Mouse (Mus musculus): ENCODE data around the gene Rtl4.

The Rtl4 gene

DNA sequence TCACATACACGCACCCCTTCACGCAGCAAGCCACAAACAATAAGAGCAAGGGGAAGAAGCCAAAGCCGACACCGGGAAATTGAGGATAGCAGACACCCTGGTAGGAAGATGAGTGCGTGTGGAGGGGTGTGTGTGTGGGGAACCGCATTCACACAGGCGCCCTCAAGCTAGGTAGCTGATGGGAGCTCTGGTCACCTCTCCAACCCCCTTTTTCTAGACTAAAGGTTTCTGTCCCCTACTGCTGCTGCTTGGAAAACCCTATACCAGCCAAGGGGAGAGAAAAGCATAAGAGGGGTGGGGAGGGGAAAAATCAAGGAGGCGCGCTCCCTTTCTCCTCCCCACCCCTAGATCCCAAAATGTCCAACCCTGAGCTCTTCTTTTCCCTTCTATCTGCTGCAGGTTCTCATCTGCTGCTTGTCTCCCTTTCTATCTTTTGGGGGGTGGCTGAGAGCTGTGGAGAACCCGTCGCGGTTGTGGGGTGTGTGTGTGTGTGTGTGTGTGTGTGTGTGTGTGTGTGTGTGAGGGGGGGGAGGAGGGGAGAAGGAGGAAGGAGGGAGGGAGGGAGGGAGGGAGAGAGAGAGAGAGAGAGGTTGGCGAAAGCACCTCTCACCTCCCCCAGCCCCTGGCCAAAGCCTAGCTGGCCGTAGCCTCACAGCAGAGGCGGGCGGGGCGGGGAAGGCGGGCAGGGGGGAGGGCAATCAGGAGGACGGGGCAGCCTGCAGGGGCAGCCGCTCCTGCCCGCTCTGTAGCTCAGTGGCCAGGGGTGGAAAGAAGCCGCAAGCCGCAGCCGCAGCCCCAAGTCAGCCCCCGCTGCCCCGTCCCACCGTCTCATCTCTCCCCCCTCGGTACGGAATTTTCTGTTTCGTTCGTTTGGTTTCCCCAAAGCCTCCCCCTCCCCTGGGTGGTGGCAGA is at the start of gene Rtl4:
Rtl4 (plus strand) TSS at position 701 of the 912 bp plus-strand sequence.
- DNase-seq (ENCODE audit: low spot score) = no peak

DNA sequence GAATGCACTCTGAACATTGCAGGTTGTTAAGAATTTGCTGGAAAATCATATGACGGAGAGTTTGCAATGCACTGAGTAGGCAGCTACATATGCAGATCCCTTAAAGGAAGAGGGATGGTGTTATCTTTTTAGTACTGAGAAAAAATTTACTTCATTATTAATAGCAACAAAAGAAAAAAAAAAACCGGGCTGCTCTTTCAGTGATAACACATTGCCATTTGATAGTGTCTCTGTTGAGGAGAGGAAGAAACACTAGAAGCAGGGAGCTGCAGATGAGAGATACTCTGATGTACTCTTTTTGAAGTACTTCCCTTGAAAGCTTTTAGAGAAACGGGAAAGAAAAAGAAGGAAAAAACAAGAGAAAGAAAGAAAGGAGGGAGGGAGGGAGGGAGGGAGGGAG is 44.0 kb upstream of the Rtl4 start:
- DNase-seq (ENCODE audit: low spot score) = no peak

DNA sequence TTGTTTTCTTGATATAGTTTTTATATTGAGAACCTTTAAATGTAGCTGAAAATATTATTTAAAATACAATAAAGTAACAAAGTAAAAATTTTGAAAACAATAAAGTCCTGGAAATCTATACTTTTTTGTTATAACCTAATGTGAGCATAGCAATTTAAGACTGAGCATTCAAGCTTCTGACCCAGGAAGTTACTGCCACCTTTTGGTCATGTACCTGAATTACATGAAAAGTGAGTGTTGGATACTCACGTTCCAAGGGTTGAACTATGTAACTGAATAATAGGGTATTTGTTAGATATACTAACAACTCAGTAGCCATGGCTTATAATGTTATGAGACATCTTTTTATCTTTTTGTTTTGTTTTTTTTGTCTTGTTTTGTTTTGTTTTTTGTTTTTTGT is 43.3 kb upstream of the Rtl4 start:
- DNase-seq (ENCODE audit: low spot score) = no peak

DNA sequence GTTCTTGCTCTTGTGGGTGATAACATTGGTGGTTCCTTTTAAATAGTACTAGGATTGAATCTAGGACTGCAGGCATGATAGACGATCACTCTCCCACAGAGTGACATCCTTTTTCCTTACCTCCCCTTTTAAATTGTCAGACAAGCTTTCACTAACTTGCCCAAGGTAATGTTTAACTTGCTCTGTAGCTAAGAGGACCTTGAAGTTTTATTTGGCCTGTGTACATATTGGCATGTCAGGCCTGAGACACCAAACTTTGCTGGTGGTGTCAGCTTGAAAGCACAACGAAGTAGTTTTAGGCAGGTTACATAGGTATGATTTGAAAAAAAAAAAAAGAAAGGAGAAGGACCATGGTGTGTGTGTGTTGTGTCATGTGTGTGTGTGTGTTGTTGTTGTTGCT is 36.5 kb upstream of the Rtl4 start:
- no peak for DNase-seq (ENCODE audit: low spot score)

DNA sequence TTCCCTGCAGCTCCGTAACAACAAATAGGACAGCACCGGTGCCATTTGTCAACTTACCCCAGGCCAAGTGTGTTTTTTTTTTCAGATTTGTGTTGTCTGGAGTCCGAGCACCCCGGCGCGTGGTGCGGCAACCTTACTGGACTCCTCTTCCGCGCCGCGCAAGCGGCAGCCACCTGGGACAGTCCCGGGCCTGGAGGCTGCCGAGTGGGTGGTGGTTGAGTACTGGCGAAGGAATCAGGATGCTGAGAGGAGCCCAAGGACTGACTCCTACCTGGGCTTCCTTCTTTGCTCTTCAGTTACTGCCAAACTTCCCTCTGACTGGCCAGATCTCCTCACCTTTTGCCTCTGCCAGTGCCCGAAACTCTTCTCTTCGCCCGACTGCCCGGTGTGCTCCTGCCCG is 965 bp upstream of the Rtl4 start:
- no peak for DNase-seq (ENCODE audit: low spot score)

DNA sequence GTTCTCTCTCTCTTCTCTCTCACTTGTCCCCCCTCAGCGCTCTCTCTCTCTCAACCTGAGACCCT is 733 bp upstream of the Rtl4 start, which contains the start of gene Trpc5:
Trpc5 (minus strand) TSS at position 39 of the 65 bp plus-strand sequence.
- DNase-seq (ENCODE audit: low spot score) = no peak

DNA sequence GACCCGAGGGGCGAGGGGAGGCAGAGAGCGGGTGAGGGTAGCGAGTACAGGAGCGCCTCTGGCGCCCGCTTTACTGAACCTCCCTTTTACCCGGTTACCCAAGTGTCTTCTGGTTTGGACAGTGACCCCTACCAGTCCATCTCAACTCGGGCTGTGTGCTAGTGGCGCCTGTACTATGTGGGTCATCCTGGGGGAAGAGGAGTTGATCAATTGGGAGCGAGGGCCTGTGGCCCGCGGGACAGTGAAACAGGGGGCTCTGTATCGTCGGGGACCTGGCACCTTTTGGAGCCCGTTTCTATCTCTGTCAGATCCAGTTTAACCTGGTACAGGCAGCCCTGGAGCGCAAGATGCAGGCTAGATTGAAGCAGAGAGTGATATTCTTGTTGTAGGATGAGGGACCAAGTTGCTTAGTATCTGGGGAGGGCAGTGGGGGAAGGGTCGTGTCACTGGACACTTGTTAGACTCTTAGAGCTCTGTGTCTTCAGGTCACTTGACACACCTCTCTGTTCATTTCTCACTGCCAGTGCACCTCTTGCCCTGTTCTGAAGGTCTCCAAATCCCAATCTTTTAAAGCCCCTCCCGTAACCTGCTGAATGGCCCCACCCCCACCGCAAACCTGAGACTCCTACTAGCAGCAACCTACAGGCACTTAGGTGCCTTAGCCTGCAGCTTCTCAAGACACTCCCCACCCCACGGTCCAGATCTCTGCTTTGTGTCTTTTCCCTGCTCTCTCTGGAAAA is 582 bp downstream of the Rtl4 start:
- no peak for DNase-seq (ENCODE audit: low spot score)

DNA sequence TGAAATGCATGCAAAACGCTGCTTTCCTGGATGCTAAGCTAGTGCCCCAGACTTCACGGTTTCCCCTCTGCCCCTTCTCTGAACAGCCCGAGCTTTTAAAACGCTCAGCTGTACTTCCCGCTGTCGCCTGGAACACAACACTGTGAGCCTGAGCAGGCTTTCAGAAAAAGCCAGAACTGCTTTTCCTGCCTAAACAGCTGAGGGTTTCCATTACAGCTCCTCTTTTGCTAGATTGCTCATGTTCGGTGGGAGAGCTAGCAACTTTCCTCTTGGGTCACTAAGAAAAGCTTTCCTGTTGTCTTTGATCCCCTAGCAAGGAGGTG is 1.1 kb downstream of the Rtl4 start:
- no peak for DNase-seq (ENCODE audit: low spot score)

DNA sequence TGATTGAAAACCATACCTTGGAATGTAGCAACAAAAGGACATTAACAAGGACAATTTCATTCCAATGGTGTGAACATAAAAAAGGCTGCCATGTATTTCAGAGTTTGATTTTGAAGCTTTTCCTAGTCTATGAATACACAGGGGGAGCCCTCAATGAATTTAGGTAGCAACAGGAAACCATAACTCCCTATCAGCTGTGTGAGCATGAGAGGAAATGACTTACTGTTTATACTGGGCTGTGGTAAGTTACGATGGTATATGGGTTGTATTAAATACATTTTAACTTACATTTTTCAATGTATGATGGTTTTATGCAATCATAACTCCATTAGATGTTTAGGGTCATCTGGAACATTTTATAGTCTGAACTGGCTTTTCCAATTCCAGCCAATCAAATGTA is 27.6 kb downstream of the Rtl4 start:
- DNase-seq (ENCODE audit: low spot score) = no peak

DNA sequence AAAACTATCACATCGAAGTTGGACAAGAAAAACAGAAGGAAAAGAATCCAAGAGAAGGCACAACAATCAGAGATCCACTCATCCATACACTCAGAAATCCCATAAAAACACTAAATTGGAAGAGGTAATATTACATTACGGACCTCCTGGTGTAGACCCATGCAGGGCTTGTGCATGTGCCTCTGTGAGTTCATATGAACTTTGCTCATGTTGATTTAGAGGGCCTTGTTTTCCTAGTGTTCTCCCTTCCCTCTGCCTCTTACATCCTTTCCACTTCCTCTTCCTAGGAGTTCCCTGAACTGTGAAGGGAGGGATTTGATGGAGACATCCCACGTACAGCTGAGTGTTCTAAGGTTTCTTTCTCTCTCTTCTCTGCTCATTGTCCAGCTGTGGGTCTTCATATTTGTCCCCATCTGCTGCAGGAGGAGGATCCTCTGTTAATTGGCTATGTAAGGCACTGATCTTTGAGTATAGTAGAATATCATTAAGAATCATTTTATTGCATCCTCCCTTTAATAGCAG is 58.9 kb downstream of the Rtl4 start:
- no peak for DNase-seq (ENCODE audit: low spot score)

DNA sequence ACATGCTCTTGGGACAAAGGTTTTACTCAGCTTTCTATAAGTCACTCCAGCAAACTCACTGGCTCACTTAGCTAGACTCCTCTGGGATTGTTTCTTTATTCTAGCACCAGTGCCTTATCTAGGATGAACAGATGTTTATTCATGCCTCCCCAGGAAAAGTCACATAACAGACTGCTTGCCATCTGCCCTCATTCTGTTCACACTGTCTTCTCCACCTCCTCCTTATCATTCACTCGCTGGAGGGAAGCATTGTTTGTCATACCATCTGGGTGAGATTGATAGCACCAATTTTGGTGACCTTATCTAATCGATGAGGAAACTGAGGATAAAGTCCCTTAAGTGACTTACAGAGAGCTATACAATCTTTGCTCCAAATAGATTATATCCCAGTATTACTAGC is 298.3 kb downstream of the Rtl4 start:
- no peak for DNase-seq (ENCODE audit: low spot score)

DNA sequence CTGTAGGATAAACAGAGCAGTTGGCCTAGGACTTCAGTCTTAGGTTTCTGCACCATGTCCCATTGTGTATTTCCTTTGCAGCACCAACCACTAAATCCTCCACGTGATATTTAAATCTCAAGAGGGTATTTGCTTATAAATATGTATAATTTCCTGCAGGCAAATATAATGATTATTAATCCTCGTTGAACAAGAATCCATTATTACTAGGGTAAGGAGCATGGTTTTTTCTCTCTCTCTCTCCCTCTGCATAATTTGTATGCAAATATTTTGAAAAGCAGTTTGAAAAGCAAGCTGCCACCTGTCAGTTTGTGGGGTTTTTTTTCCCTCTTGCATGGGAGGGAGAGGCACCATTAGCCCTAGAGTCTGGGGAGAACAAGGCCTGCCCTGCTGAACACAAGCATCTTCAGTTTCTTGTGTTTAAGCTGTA is 376.8 kb downstream of the Rtl4 start:
- DNase-seq (ENCODE audit: low spot score) = no peak

DNA sequence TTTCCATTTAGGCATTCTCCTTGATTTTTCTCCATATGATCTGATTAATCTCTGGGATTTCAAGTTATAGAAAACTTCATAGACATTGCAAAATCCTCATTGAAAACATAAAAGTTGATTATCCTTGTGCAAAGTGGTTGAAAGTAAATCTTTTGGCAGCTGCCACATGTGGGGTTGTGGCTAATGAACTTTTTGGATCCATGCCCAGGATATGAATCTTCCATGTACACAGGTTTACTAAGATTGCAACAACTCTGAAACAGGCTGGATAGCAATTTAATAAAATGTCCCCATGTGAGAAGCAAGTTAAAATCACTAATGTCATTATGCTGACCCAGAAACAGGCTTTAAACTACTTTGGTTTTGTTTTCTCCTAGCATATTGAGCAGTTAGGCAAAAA is 401.1 kb downstream of the Rtl4 start:
- DNase-seq (ENCODE audit: low spot score) = no peak

DNA sequence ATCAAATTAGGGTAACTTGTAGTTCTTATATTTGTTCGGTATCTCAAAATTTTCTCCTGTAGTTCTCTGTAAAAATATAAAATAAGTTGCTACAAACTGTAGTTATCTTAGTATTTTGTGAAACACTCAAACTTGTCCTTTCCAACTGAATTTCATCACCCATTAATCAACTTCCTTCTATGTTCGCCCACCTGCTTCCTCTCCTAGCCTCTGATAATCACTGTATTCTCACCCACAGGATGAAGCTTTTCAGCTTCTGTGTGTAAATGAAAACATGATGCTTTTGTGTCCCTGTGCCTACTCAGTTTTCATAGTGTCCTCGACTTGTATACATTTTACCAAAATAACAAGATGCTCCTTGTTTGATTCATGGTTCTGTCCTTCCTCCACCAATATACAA is 401.7 kb downstream of the Rtl4 start:
- no peak for DNase-seq (ENCODE audit: low spot score)

DNA sequence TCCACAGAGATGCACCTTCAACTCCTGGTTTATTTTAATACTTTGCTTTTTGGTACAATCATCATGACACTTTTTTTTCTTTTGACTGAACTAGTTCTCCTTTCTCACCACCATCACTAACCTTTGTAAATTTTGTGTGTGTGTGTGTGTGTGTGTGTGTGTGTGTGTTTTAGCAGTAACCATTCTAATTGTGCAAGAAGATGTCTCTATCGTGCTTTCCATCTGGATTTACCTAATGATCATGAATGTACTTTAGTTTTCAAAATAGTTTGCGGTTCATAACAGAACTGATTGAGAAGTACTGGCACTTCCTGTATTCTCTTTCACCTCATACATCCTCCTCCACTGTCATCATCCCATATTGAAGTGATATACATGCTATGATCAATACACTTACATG is 402.3 kb downstream of the Rtl4 start:
- no peak for DNase-seq (ENCODE audit: low spot score)
